Comparison of ENCODE assay signal across 8 mouse cellular contexts in the genomic region with DNA sequence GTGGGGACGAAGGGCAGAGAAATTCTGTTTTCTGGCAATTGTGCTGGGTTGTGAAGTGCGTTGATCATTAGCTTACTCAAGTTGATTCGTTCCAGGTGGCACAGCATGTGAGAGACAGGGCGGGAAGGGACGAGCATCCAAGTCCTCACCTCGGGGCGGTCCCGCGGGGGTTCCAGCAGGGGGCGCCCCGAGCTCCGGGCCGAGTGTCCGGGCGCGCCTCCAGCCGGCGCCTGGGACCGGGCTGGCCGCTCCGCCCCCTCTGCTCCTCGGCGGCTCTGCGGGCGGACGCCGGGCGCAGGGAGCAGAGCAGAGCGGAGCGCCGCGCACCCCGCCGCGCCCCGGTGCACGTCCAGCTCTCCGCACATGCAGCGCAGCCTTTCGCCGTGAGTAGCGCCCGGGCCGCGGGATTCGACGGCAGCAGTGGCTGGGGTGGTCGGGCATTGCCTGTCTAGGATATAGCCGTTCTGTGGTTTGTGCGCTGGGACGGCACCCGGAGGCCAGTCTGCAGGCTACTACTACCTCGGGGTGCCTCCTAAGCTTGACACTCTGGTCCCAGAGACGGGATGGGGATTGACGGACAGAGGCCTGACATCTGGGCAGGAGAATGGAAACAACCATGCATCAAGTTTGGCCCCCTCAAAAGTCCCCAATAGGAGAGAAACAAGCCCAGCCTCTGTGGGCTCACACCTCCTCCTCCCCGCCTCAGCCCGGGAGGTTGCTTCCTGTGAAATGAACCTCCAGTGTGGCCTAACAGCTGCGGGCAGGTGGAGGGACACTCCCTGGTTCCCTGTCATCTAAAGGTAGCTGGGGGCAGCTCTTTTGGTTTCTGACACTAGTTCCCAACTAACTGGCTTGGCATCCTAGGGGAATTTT. TPM values are rescaled to one million over a fixed set of nuclear protein-coding genes. Genes with fewer than 3 reads are reported as not detected.
A peak's percentile ranks its signal among the peaks of the same experiment; 100 is the strongest.
DNase-seq lines count a peak whose midpoint lies in the region; ATAC-seq and TF ChIP-seq lines count a peak whose summit lies in the region.

Gene Dapk2 (plus strand): TSS at position 266 of the 873 bp plus-strand sequence.

- H3K9me3 ChIP-seq in G1E (replicated peaks) = no peaks in the 10 kb centered on the region
- H3K9me3 ChIP-seq in forebrain, postnatal 0 days (ENCODE audit: low read length) = no peaks in the 10 kb centered on the region
- no peaks in the 10 kb centered on the region for H3K9me3 ChIP-seq in lung, embryonic 16.5 days (ENCODE audit: control insufficient read depth, low read length)

- peaks cover 27% of the 10 kb centered on the region for H3K36me3 ChIP-seq in G1E (replicated peaks)
- H3K36me3 ChIP-seq in forebrain, postnatal 0 days (ENCODE audit: insufficient read depth) = no peaks in the 10 kb centered on the region
- H3K36me3 ChIP-seq in lung, embryonic 16.5 days (ENCODE audit: control insufficient read depth, insufficient read depth, low read length) = no peaks in the 10 kb centered on the region

- peak within 1 kb of the TSS; percentile 79 for H3K4me3 ChIP-seq in G1E (ENCODE audit: low read depth, low read length)
- H3K4me3 ChIP-seq in cerebellum, adult 2 months (replicated peaks; ENCODE audit: insufficient read depth, low read depth, low read length) = peak within 1 kb of the TSS; percentile 39
- H3K4me3 ChIP-seq in forebrain, postnatal 0 days (ENCODE audit: low read depth, low read length) = peak within 1 kb of the TSS; percentile 19; the same call in 1 of the 2 replicates
- peak within 1 kb of the TSS; percentile 55 for H3K4me3 ChIP-seq in lung, embryonic 16.5 days (ENCODE audit: low read length)

- peak within 1 kb of the TSS; percentile 46 for H3K4me2 ChIP-seq in forebrain, postnatal 0 days (ENCODE audit: low read depth)
- H3K4me2 ChIP-seq in lung, embryonic 16.5 days (ENCODE audit: low read depth, low read length) = peak within 1 kb of the TSS; percentile 81

- peak; percentile 82 for DNase-seq in G1E (ENCODE audit: low spot score)
- DNase-seq in cerebellum, adult 2 months = peak; percentile 59 to 65
- peak; percentile 53 for DNase-seq in forebrain, postnatal 0 days
- DNase-seq in layer of hippocampus, adult 9-11 months = peak; percentile 51
- peak; percentile 65 for DNase-seq in ovary, adult 18-20 months (ENCODE audit: low spot score)
- peak; percentile 14 to 61 for DNase-seq in thymus, postnatal 10 days (ENCODE audit: low spot score in 2 of 2)

- no peak for TF ChIP-seq POLR2A in cerebellum, adult 2 months (IDR thresholded peaks at IDR 0.05; ENCODE audit: borderline replicate concordance, insufficient read depth, low read length)

- no peak within 1 kb of the TSS for H3K27ac ChIP-seq in cerebellum, adult 2 months (ENCODE audit: insufficient read depth, low read length)
- no peak within 1 kb of the TSS for H3K27ac ChIP-seq in forebrain, postnatal 0 days (ENCODE audit: low read depth, low read length)
- H3K27ac ChIP-seq in lung, embryonic 16.5 days (ENCODE audit: low read length) = no peak within 1 kb of the TSS

- ATAC-seq in G1E (ENCODE audit: extremely low read depth, insufficient number of reproducible peaks, low FRiP score, poor library complexity, severe bottlenecking) = peak; percentile 22; the same call in 1 of the 2 replicates
- ATAC-seq in forebrain, postnatal 0 days = peak; percentile 71
- peak; percentile 43 to 73; a peak in 3 of 4 replicates for ATAC-seq in hematopoietic stem cell, adult 5-6 weeks (replicated peaks in 1 of 2; ENCODE audit: insufficient read depth in 1 of 2, low FRiP score in 2 of 2, low TSS enrichment in 1 of 2, low read depth in 1 of 2, poor library complexity in 2 of 2, severe bottlenecking in 2 of 2)
- peak; percentile 95 for ATAC-seq in lung, embryonic 16.5 days (ENCODE audit: low read depth)

- H3K27me3 ChIP-seq in G1E (ENCODE audit: insufficient read depth, low read length) = peaks cover 12% of the 10 kb centered on the region
- peaks cover 2% of the 10 kb centered on the region; the same call in 1 of the 2 replicates for H3K27me3 ChIP-seq in cerebellum, adult 2 months (ENCODE audit: control insufficient read depth, insufficient read depth, low read length)
- peaks cover 10% of the 10 kb centered on the region; the same call in 1 of the 2 replicates for H3K27me3 ChIP-seq in forebrain, postnatal 0 days (ENCODE audit: insufficient read depth, low read length)
- H3K27me3 ChIP-seq in lung, embryonic 16.5 days (ENCODE audit: control insufficient read depth, insufficient read depth, low read depth, low read length) = peaks cover 12% of the 10 kb centered on the region; the same call in 1 of the 2 replicates

- WGBS in cerebellum, adult 2 months = 6% methylated on average over 58 of the region's 58 CpGs
- 4% methylated on average over 57 of the region's 58 CpGs for WGBS in forebrain, postnatal 0 days
- under 1% methylated on average over 58 of the region's 58 CpGs for WGBS in lung, embryonic 16.5 days

- H3K9ac ChIP-seq in forebrain, postnatal 0 days = peak within 1 kb of the TSS; percentile 28; the same call in 1 of the 2 replicates
- peak within 1 kb of the TSS; percentile 65 for H3K9ac ChIP-seq in lung, embryonic 16.5 days (ENCODE audit: low read length)

- TF ChIP-seq CTCF in G1E (IDR thresholded peaks at IDR 0.05; ENCODE audit: low read depth, low read length) = peak; percentile 62; the same call in 1 of the 2 replicates
- peak; percentile 26; the same call in 1 of the 2 replicates for TF ChIP-seq CTCF in cerebellum, adult 2 months (IDR thresholded peaks at IDR 0.05; ENCODE audit: borderline replicate concordance, insufficient read depth, low read depth, low read length)
- TF ChIP-seq CTCF in forebrain, postnatal 0 days (IDR thresholded peaks at IDR 0.05; ENCODE audit: low read depth) = peak; percentile 41; the same call in 1 of the 2 replicates

- H3K4me1 ChIP-seq in G1E (ENCODE audit: insufficient read depth, low read depth, low read length) = peaks cover 53% of the 10 kb centered on the region
- no peaks in the 10 kb centered on the region for H3K4me1 ChIP-seq in cerebellum, adult 2 months (ENCODE audit: control insufficient read depth, insufficient read depth, low read length)
- no peaks in the 10 kb centered on the region for H3K4me1 ChIP-seq in forebrain, postnatal 0 days (ENCODE audit: insufficient read depth)
- H3K4me1 ChIP-seq in lung, embryonic 16.5 days (replicated peaks; ENCODE audit: control insufficient read depth, insufficient read depth, low read length) = peaks cover 4% of the 10 kb centered on the region

RNA-seq across cellular contexts. Expression of gene Dapk2, which starts in this region (rescaled TPM):
- total RNA-seq in G1E (2014; fragmentation: Nextera tagmentation) = 7.5 and 9.7 TPM in 2 replicates
- 24.4 TPM in 2 replicates for total RNA-seq in G1E (2017)
- 9.8 and 10.3 TPM in 2 replicates for polyA plus RNA-seq in G1E (2012)
- 3.6 and 3.8 TPM in 2 replicates for polyA plus RNA-seq in cerebellum, adult 2 months (2012; rRNA removed)
- 1.9 and 3.4 TPM in 2 replicates for total RNA-seq in forebrain, postnatal 0 days (2014; rRNA removed)
- 1.5 and 1.8 TPM in 2 replicates for polyA plus RNA-seq in forebrain, postnatal 0 days (2015; fragmentation: Nextera tagmentation; extraction: Ambion mirVana)
- 1.3 and 2.5 TPM in 2 replicates for total RNA-seq in hematopoietic stem cell, adult 5-6 weeks (2017)
- polyA plus RNA-seq in lung, embryonic 16.5 days (2015; fragmentation: Nextera tagmentation; extraction: Ambion mirVana) = 22.8 and 27.3 TPM in 2 replicates

Comparison
In these comparisons a context has a peak if more than half of its experiments do, and no peak if none do; other contexts are left out.
1. ATAC-seq: peak in every context shown above with its lines; median percentile 95 in lung, embryonic 16.5 days; 71 in forebrain, postnatal 0 days; 58 in hematopoietic stem cell, adult 5-6 weeks; 22 in G1E.
2. H3K4me3 ChIP-seq: peak in every context shown above with its lines; median percentile 79 in G1E; 55 in lung, embryonic 16.5 days; 39 in cerebellum, adult 2 months; 19 in forebrain, postnatal 0 days.